Mouse (Mus musculus): ENCODE data around the gene Agpat4.

GRCm38 (mm10) chr17:12150970-12151369 lies 32.5 kb downstream of the Agpat4 start:
- TF ChIP-seq CTCF (IDR thresholded peaks at IDR 0.05; ENCODE audit: extremely low read depth, insufficient read depth, low read length) (no peak), POLR2A (IDR thresholded peaks at IDR 0.05; ENCODE audit: extremely low read depth, insufficient read depth, low read length) (no peak)
